Mouse (Mus musculus) liver, embryonic 14.5 days (tissue): ENCODE measurements around the gene Tmbim4. TPM values are rescaled to one million over a fixed set of nuclear protein-coding genes. Genes with fewer than 3 reads are reported as not detected.

Experiments used
- ATAC-seq: fragments of 200-750 bp; cut with Nextera tagmentation; 2 replicates; pipeline ENCODE4 v1.8.0; 2017; ENCODE audit warnings: moderate number of reproducible peaks, mild to moderate bottlenecking, moderate library complexity; ENCODE audit not compliant: insufficient read depth
- DNase-seq, 3 experiments: peaks; one replicate each; pipeline ENCODE4 v3.0.0-alpha.2; 2012 to 2013; ENCODE audit warnings: low read depth in 3 of 3, low spot score in 3 of 3
- H3K27ac ChIP-seq: fragments of 300-500 bp; sonication (generic); 2 replicates; pipeline ENCODE4 v1.5.1; 2014; ENCODE audit warnings: moderate library complexity, mild to moderate bottlenecking, control low read depth, inconsistent platforms
- H3K27me3 ChIP-seq: fragments of 300-500 bp; sonication (generic); 2 replicates; pipeline ENCODE4 v1.6.1; 2014; ENCODE audit warnings: mild to moderate bottlenecking, low read length, moderate library complexity; ENCODE audit not compliant: control insufficient read depth, insufficient read depth
- H3K36me3 ChIP-seq: fragments of 300-500 bp; sonication (generic); replicated peaks from 2 replicates; pipeline ENCODE4 v1.6.1; 2014; ENCODE audit warnings: low read depth; ENCODE audit not compliant: control insufficient read depth, insufficient read depth
- H3K4me1 ChIP-seq, 2 experiments: fragments of 200-500 bp in 1 of 2; fragments of 300-500 bp in 1 of 2; sonication (generic) in 1 of 2; replicated peaks; 2 replicates each; pipeline ENCODE4 v1.6.1; 2012 to 2014; ENCODE audit warnings: antibody characterized with exemption in 1 of 2, inconsistent platforms in 1 of 2, low read length in 1 of 2; ENCODE audit not compliant: control insufficient read depth in 2 of 2, insufficient read depth in 2 of 2
- H3K4me2 ChIP-seq: fragments of 300-500 bp; sonication (generic); 2 replicates; pipeline ENCODE4 v1.6.1; 2014; ENCODE audit warnings: low read depth, mild to moderate bottlenecking, control low read depth, moderate library complexity
- H3K4me3 ChIP-seq, 2 experiments: fragments of 200-500 bp in 1 of 2; fragments of 300-500 bp in 1 of 2; sonication (generic) in 1 of 2; 2 replicates each; pipeline ENCODE4 v1.5.1; 2012 to 2014; ENCODE audit warnings: low read depth in 2 of 2, low read length in 2 of 2, mild to moderate bottlenecking in 2 of 2, control low read depth in 1 of 2, inconsistent platforms in 1 of 2, moderate library complexity in 1 of 2; ENCODE audit not compliant: insufficient read depth in 1 of 2
- H3K9ac ChIP-seq: fragments of 300-500 bp; sonication (generic); replicated peaks from 2 replicates; pipeline ENCODE4 v1.6.1; 2014; ENCODE audit warnings: mild to moderate bottlenecking, control low read depth, moderate library complexity
- H3K9me3 ChIP-seq: fragments of 300-500 bp; sonication (generic); 2 replicates; pipeline ENCODE4 v1.6.1; 2016; ENCODE audit warnings: low read length, mixed read lengths; ENCODE audit not compliant: control insufficient read depth
- CTCF ChIP-seq: IDR thresholded peaks from 2 replicates; pipeline ENCODE4 v1.5.1; 2016; ENCODE audit warnings: antibody characterized with exemption, low read depth, control low read depth
- EP300 ChIP-seq: IDR thresholded peaks from 2 replicates; pipeline ENCODE4 v1.6.1; 2016; ENCODE audit warnings: antibody characterized with exemption, low read depth
- WGBS: fragments of 180-500 bp; shearing (Covaris S2); extraction: QIAGEN DNeasy Blood & Tissue Kit; methylation state at CpG from one replicate; pipeline ENCODE4 v1.1.7; 2014; ENCODE audit not compliant: insufficient replicate concordance; 5-methylcytosine and 5-hydroxymethylcytosine counted together
- polyA plus RNA-seq, 2 experiments: library from polyadenylated mRNA; depleted of rRNA in 1 of 2; stranded (reverse) in 1 of 2; unstranded in 1 of 2; fragments of >200 nt; fragmentation: Nextera tagmentation in 1 of 2; extraction: Ambion mirVana in 1 of 2; gene quantifications; 2 replicates each; pipeline versions ENCODE4 v1.2.1 to v1.2.3; 2012 to 2014

Gene Tmbim4
- polyA plus RNA-seq, 2 experiments: 40.1 to 82.2 TPM

- H3K4me3 ChIP-seq: no peak overlapping the region
- H3K27ac ChIP-seq: no peak overlapping the region
- H3K36me3 ChIP-seq: no peaks in the 10 kb centered on the region
- TF ChIP-seq CTCF (no peak), EP300 (no peak)
- 72% methylated on average over 4 of the region's 4 CpGs for WGBS
- H3K27me3 ChIP-seq: no peaks in the 10 kb centered on the region
- DNase-seq: no peak
- no peaks in the 10 kb centered on the region for H3K9me3 ChIP-seq
- ATAC-seq: no peak
- H3K4me1 ChIP-seq: peaks cover 0 to 4% of the 10 kb centered on the region in 2 experiments; a peak in 1 of 4 replicates
- no peak overlapping the region for H3K4me2 ChIP-seq
- no peak overlapping the region for H3K9ac ChIP-seq
Measured at GRCm38 (mm10) chr10:120192278-120192677, 9.1 kb upstream of the Tmbim4 start.

GRCm38 (mm10) chr10:120193255-120193654 lies 8.1 kb upstream of the Tmbim4 start:
- DNase-seq: no peak
- TF ChIP-seq EP300 (no peak), CTCF (no peak)
- Histone ChIP-seq H3K27ac (no peak overlapping the region), H3K4me3 (no peak overlapping the region), H3K4me2 (no peak overlapping the region), H3K27me3 (no peaks in the 10 kb centered on the region), H3K9me3 (no peaks in the 10 kb centered on the region), H3K4me1 (peaks cover 0 to 4% of the 10 kb centered on the region in 2 experiments; a peak in 1 of 4 replicates), H3K9ac (no peak overlapping the region), H3K36me3 (no peaks in the 10 kb centered on the region)
- WGBS: 39% methylated on average over 8 of the region's 8 CpGs
- ATAC-seq: no peak

DNA sequence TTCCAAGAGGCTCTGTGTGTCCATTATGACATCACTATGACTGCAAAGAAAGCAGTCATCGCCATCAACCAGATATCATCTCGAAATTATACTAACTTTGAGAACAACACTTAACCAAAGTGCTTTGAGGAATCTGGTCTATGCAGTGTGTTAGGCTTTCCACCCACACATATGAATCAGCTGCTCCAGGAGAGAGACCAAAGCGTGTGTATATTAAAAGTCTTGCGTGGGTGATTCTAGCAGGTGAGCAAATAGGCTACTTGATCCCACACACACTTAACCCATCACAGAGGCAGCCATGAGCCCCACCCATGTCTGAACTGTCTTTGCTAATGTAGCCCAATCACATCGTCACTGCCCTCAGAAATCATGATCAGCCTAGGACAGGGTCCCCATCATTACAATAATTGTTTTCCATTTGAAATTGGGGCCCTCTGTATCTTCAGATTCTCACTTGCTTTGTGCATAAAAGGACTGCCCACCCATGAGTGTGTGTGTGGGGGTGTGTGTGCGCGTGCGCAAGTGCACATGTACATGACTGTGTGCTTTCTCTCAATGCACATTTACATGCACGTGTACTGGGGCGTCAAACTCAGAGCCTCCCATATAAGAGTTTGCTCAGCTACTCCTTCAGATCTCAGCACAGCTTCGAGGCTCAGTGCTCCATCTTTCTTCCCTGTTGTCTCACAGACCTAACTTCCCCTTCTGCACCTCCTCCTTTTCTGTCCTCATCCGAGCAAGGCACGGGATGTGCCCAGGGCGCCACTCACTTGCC lies 4.1 kb upstream of the Tmbim4 start:
- Histone ChIP-seq H3K9me3 (no peaks in the 10 kb centered on the region), H3K4me1 (no peaks in the 10 kb centered on the region; a peak in 2 of 4 replicates), H3K27me3 (peaks cover 10% of the 10 kb centered on the region), H3K36me3 (no peaks in the 10 kb centered on the region), H3K4me2 (no peak overlapping the region), H3K27ac (no peak overlapping the region), H3K9ac (no peak overlapping the region), H3K4me3 (no peak overlapping the region)
- no peak for ATAC-seq
- WGBS: 54% methylated on average over 14 of the region's 14 CpGs
- no peak for DNase-seq
- TF ChIP-seq EP300: no peak
- no peak for TF ChIP-seq CTCF

GRCm38 (mm10) chr10:120201961-120202402 lies 592 bp downstream of the Tmbim4 start, which contains the start of gene Irak3:
TSS of gene Irak3 (minus strand) at chr10:120202130.
- peak; percentile 61 for ATAC-seq
- under 1% methylated on average over 13 of the region's 13 CpGs for WGBS
- H3K4me1 ChIP-seq: no peaks in the 10 kb centered on the region; a peak in 2 of 4 replicates
- no peak within 1 kb of the TSS for H3K27ac ChIP-seq
- peak within 1 kb of the TSS; percentile 44 to 65 for H3K4me3 ChIP-seq
- TF ChIP-seq CTCF (peak; percentile 97), EP300 (no peak)
- peaks cover 10% of the 10 kb centered on the region for H3K27me3 ChIP-seq
- no peaks in the 10 kb centered on the region for H3K36me3 ChIP-seq
- H3K9me3 ChIP-seq: no peaks in the 10 kb centered on the region
- H3K9ac ChIP-seq: peak within 1 kb of the TSS; percentile 54
- peak; percentile 54 to 63 (median 59) for DNase-seq
- peak within 1 kb of the TSS; percentile 97 for H3K4me2 ChIP-seq

DNA sequence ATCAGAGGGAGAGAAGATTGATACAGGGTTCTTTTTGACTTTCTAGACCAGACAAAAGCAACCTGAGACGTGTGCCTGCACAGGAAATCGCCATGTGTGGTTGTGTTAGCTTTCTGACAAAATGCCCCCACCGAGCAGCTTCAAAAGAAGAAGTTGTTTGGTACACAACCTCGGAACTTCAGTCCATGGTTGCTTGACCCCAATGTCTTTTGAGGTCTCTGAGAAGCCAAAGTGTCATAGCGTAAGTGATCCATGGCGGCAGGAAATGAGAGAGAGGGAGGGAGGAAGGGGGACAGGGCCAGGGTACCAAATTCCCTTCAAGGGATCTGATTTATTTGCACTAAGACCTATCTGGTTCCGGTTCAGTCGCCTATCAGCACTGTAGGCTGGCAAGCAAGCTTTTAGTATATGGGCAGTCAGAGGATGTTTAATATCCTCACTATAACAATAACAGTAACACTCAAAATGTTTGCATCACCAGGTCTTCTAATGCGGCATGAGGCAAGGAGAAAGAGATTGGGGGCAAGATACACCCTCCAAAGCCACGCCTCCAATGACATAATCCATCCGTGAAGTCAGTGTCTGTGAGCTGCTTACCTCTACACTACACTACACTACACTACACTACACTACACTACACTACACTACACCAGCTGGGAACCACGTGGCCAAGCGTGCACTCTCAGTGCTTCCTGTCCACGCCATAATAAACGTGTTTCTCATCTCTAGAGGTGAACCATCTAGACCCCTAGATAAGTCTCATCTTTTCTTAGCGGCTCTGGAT lies 1.3 kb downstream of the Tmbim4 start:
- H3K36me3 ChIP-seq: no peaks in the 10 kb centered on the region
- no peak overlapping the region for H3K4me3 ChIP-seq
- no peak for TF ChIP-seq CTCF
- no peak for ATAC-seq
- H3K4me2 ChIP-seq: peak overlapping the region; percentile 97
- H3K27me3 ChIP-seq: peaks cover 10% of the 10 kb centered on the region
- 50% methylated on average over 16 of the region's 16 CpGs for WGBS
- DNase-seq: no peak
- no peaks in the 10 kb centered on the region; a peak in 2 of 4 replicates for H3K4me1 ChIP-seq
- H3K9ac ChIP-seq: no peak overlapping the region
- no peak overlapping the region for H3K27ac ChIP-seq
- no peaks in the 10 kb centered on the region for H3K9me3 ChIP-seq
